Mouse (Mus musculus): ENCODE results near the gene Cyth3. TPM values are rescaled to one million over a fixed set of nuclear protein-coding genes. Genes with fewer than 3 reads are reported as not detected.
A peak's percentile ranks its signal among the peaks of the same experiment; 100 is the strongest.

The Cyth3 gene
- total RNA-seq (2014; rRNA removed) (43.3 and 43.6 TPM in 2 replicates), polyA plus RNA-seq (2015; fragmentation: Nextera tagmentation; extraction: Ambion mirVana) (35.5 and 36.3 TPM in 2 replicates)

DNA sequence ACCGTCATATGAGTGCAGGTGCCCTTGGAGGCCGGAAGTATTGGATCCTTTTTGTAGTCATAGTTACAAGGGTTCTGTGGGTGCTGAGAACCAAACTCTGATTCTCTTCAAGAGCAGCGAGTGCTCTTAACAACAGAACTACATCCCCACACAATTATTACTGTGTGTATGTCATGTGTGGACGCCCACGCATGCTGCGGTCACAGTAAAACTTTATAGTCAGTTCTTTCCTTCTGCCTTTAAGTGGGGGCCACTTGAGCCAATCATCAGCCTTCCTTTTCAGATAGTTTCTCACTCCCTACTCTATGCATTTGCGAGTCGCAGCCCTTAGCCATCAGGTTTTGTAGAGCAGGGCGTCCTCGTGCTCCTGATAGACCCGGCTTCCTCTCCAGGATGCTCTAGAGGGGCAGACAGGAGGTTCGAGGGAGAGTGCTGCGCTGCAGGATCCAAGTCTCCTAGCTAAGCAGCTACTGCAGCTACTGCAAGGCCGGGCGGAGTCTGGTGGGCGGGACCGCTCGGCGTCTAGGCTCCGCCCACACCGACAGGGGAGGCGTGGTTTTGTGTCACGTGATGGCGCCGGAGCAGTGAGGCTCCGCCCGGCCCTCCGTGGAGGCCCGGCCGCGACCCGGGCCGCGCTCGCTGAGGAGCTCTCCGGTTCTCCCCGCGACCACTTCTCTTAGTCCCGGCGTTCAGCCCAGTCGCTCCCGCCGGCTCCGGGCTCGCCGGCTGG lies at the start of gene Cyth3:
TSS of gene Cyth3 (plus strand) at position 555 of the 730 bp plus-strand sequence.
- no peak for TF ChIP-seq CTCF (IDR thresholded peaks at IDR 0.05; ENCODE audit: low read depth)
- H3K9me3 ChIP-seq (ENCODE audit: low read length), result no peaks in the 10 kb centered on the region
- 9% methylated on average over 46 of the region's 46 CpGs for WGBS
- H3K36me3 ChIP-seq (ENCODE audit: insufficient read depth, low read length), result no peaks in the 10 kb centered on the region
- H3K27me3 ChIP-seq (ENCODE audit: insufficient read depth, low read length), result no peaks in the 10 kb centered on the region
- H3K27ac ChIP-seq, result peak within 1 kb of the TSS; percentile 85
- peak within 1 kb of the TSS; percentile 74 for H3K9ac ChIP-seq (replicated peaks; ENCODE audit: low read length)
- H3K4me2 ChIP-seq (ENCODE audit: low read depth, low read length), result peak within 1 kb of the TSS; percentile 88
- peaks cover 5% of the 10 kb centered on the region; the same call in 1 of the 2 replicates for H3K4me1 ChIP-seq (ENCODE audit: insufficient read depth, low read length)
- ATAC-seq (peak; percentile 96), DNase-seq (ENCODE audit: low spot score) (peak; percentile 94)
- H3K4me3 ChIP-seq (ENCODE audit: low read length), result peak within 1 kb of the TSS; percentile 76

DNA sequence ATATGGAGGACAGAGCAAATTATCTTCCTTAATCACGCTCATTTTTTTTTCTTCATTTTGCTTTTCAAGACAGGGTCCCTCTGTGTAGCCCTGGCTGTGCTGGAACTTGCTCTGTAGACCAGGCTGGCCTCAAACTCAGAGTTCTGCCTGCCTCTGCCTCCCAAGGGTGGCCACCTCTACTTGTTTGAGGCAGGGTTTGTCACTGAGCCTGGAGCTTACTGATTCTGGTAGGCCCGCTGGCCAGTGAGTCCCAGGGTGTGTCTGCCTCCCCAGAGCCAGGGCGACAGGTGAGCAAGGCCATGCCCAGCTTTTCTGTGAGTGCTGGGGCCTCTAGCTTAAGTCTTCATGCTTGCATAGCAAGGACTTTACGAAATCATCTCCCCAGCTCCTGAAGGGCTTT lies 49.2 kb upstream of the Cyth3 start:
- ATAC-seq (no peak), DNase-seq (ENCODE audit: low spot score) (no peak)
- Histone ChIP-seq H3K27me3 (ENCODE audit: insufficient read depth, low read length) (no peaks in the 10 kb centered on the region), H3K9ac (replicated peaks; ENCODE audit: low read length) (no peak overlapping the region), H3K4me1 (ENCODE audit: insufficient read depth, low read length) (no peaks in the 10 kb centered on the region), H3K9me3 (ENCODE audit: low read length) (no peaks in the 10 kb centered on the region), H3K36me3 (ENCODE audit: insufficient read depth, low read length) (no peaks in the 10 kb centered on the region), H3K27ac (no peak overlapping the region), H3K4me3 (ENCODE audit: low read length) (no peak overlapping the region), H3K4me2 (ENCODE audit: low read depth, low read length) (no peak overlapping the region)
- TF ChIP-seq CTCF (IDR thresholded peaks at IDR 0.05; ENCODE audit: low read depth), result no peak
- 94% methylated on average over 4 of the region's 4 CpGs for WGBS

DNA sequence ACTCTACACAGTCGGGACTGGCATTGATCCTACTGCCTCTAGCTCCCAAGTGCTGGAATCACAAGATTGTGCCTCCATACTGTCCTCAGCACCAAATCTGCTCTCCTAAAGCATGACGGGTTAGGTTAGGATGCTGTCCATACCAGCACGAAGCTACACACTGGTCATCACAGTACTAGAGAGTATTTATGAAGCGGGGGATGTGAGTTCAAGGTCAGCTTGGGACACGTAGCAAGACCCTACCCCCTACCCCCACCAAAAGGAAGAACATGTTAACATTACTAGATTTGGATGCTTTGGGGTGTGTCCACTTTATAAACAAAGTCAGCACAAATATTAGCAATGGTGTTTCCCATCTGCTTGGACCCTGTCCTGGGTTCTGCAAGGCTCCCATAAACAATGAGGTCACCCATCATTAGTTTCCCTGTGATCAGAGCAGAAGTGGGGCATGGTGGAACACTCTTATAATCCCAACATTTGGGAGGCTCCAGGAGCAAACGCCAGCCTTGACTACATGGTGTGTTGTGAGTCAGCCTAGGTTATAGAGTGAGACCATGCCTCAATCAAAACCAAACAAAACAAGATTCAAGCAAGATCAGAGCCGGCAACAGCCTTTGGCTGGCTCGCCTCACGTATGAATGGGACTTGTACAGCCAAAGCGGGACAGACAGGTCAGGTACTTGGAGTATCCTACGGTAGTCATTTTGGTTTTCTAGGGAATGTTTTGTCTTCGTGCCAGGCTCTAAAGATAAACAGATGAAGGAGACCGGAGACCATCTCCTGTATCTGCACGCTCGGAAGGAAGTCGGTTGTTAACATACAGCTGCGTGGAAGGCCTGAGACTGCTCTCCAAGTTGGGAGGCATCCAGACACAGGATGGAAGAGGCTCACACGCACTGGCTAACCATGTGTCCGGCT lies 47.7 kb upstream of the Cyth3 start:
- H3K36me3 ChIP-seq (ENCODE audit: insufficient read depth, low read length), result no peaks in the 10 kb centered on the region
- no peaks in the 10 kb centered on the region for H3K27me3 ChIP-seq (ENCODE audit: insufficient read depth, low read length)
- H3K4me1 ChIP-seq (ENCODE audit: insufficient read depth, low read length), result no peaks in the 10 kb centered on the region
- no peak for TF ChIP-seq CTCF (IDR thresholded peaks at IDR 0.05; ENCODE audit: low read depth)
- no peaks in the 10 kb centered on the region for H3K9me3 ChIP-seq (ENCODE audit: low read length)
- ATAC-seq, result no peak
- H3K27ac ChIP-seq, result no peak overlapping the region
- no peak overlapping the region for H3K4me2 ChIP-seq (ENCODE audit: low read depth, low read length)
- H3K9ac ChIP-seq (replicated peaks; ENCODE audit: low read length), result no peak overlapping the region
- no peak overlapping the region for H3K4me3 ChIP-seq (ENCODE audit: low read length)
- DNase-seq (ENCODE audit: low spot score), result no peak
- 80% methylated on average over 19 of the region's 19 CpGs for WGBS

DNA sequence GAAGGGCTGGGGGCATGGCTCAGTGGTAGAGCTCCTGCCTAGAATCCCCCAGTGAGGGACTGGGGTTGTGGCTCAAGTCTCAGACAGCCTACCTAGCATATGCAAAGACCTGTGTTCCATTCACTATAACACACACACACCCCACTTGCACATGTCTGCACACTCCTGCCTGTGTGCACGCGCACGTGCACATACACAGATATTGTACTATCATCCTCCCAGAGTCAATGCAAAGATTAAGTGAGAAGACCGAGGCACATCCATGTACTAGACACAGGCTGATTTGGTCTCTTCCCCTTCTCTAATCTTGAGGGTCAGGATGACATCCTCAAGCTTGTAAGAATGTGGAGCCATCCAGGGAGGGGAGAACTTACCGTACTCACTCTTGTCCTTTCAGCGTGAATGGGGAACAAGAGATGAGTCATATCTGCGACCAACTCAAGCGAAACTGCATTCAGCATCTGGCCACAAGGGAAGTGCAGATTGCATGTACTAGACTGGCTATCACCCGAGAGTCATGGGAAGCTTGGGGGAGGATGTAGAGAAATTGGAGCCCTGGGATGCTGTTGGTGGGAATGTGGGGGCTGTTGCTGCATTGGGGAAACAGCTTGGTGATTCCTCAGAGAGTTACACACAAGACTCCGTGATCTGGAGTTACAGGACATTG lies 42.6 kb upstream of the Cyth3 start:
- no peak for TF ChIP-seq CTCF (IDR thresholded peaks at IDR 0.05; ENCODE audit: low read depth)
- 83% methylated on average over 10 of the region's 10 CpGs for WGBS
- Histone ChIP-seq H3K4me3 (ENCODE audit: low read length) (no peak overlapping the region), H3K27ac (no peak overlapping the region), H3K9ac (replicated peaks; ENCODE audit: low read length) (no peak overlapping the region), H3K27me3 (ENCODE audit: insufficient read depth, low read length) (no peaks in the 10 kb centered on the region), H3K4me2 (ENCODE audit: low read depth, low read length) (no peak overlapping the region), H3K36me3 (ENCODE audit: insufficient read depth, low read length) (no peaks in the 10 kb centered on the region), H3K4me1 (ENCODE audit: insufficient read depth, low read length) (no peaks in the 10 kb centered on the region), H3K9me3 (ENCODE audit: low read length) (no peaks in the 10 kb centered on the region)
- ATAC-seq (no peak), DNase-seq (ENCODE audit: low spot score) (no peak)

DNA sequence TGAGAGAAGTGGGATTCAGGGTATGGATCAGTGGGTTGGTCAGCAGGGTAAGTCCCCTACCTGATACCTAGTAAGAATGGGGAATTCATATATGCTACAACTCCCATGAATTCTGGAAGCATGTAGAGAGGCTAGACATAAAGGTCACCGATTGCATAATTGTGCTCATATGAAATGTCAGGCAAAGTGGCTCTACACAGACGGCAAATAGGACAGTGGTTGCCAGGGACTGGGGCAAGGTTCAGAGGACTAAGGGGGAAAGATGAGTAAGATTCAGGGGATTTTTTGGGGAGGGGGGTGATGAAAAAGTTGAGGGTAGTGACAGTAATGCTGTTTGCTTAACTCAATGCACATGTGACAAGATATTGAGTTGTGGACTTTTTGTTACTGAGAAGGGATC lies 41.3 kb upstream of the Cyth3 start:
- Histone ChIP-seq H3K9ac (replicated peaks; ENCODE audit: low read length) (no peak overlapping the region), H3K4me2 (ENCODE audit: low read depth, low read length) (no peak overlapping the region), H3K27me3 (ENCODE audit: insufficient read depth, low read length) (no peaks in the 10 kb centered on the region), H3K36me3 (ENCODE audit: insufficient read depth, low read length) (no peaks in the 10 kb centered on the region), H3K9me3 (ENCODE audit: low read length) (no peaks in the 10 kb centered on the region), H3K4me1 (ENCODE audit: insufficient read depth, low read length) (no peaks in the 10 kb centered on the region), H3K27ac (no peak overlapping the region), H3K4me3 (ENCODE audit: low read length) (no peak overlapping the region)
- DNase-seq (ENCODE audit: low spot score) (no peak), ATAC-seq (no peak)
- no peak for TF ChIP-seq CTCF (IDR thresholded peaks at IDR 0.05; ENCODE audit: low read depth)
- WGBS, result 88% methylated on average over 2 of the region's 2 CpGs

DNA sequence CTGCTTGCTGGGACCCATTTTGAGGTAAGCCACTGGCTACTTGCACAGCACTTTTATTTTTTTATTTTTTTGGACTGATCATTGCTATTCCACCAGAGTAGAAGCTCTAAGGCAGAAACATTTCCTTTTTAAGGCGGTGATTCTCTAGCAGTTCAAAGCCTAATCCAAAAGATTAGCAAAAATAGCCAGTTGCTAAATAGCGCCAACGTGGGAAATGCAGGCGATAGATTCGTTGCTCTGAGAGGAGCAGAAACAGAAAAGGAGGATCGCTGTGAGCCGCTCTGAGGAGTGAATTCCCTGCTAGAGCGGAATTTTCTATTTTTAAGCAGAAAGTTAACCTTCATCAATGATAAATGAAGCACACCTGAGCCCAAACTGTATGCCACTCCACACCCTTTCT lies 40.4 kb upstream of the Cyth3 start:
- Histone ChIP-seq H3K27ac (no peak overlapping the region), H3K36me3 (ENCODE audit: insufficient read depth, low read length) (no peaks in the 10 kb centered on the region), H3K4me2 (ENCODE audit: low read depth, low read length) (no peak overlapping the region), H3K27me3 (ENCODE audit: insufficient read depth, low read length) (no peaks in the 10 kb centered on the region), H3K4me1 (ENCODE audit: insufficient read depth, low read length) (no peaks in the 10 kb centered on the region), H3K9ac (replicated peaks; ENCODE audit: low read length) (no peak overlapping the region), H3K9me3 (ENCODE audit: low read length) (no peaks in the 10 kb centered on the region), H3K4me3 (ENCODE audit: low read length) (no peak overlapping the region)
- 85% methylated on average over 8 of the region's 8 CpGs for WGBS
- ATAC-seq (no peak), DNase-seq (ENCODE audit: low spot score) (no peak)
- no peak for TF ChIP-seq CTCF (IDR thresholded peaks at IDR 0.05; ENCODE audit: low read depth)
